Mouse (Mus musculus): ENCODE measurements at regions not wholly inside any gene's neighbourhood (a gene's known extent, or its start where the extent isn't known, plus 50 kb on each side); places are given as distances from the start of the nearest gene placed in this dataset.
A peak's percentile ranks its signal among the peaks of the same experiment; 100 is the strongest.

DNA sequence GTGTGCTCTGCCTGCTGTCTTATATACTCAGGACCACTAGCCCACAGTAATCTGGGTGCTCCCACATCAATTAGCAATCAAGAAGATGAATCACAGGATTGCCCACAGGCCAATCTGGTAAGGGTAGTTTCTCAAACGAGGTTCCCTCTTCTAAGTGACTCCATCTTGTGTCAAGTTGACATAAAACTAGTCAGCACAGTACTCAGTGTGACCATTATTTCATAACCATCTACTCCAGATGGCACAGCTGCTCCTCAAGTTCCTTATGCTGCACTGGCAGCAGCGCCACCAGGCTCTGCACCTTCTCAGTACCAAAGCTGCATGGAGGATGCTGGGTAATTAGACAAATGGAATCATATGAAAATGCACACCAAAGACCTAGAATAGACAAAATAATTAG lies 175.6 kb upstream of the B3galt2 start:
- no peak overlapping the region for H3K27ac ChIP-seq
- ATAC-seq (ENCODE audit: low FRiP score, low read depth): no peak
- H3K9me3 ChIP-seq: no peaks in the 10 kb centered on the region
- no peaks in the 10 kb centered on the region for H3K4me1 ChIP-seq
- no peak overlapping the region for H3K9ac ChIP-seq
- WGBS: 58% methylated on average over 2 of the region's 2 CpGs
- no peaks in the 10 kb centered on the region for H3K36me3 ChIP-seq
- H3K27me3 ChIP-seq: no peaks in the 10 kb centered on the region
- H3K4me3 ChIP-seq: no peak overlapping the region
- H3K4me2 ChIP-seq (replicated peaks): no peak overlapping the region

GRCm38 (mm10) chr1:143466092-143466491 lies 174.4 kb upstream of the B3galt2 start:
- no peaks in the 10 kb centered on the region for H3K4me1 ChIP-seq
- no peak overlapping the region for H3K27ac ChIP-seq
- H3K9ac ChIP-seq: no peak overlapping the region
- no peak for ATAC-seq (ENCODE audit: low FRiP score, low read depth)
- H3K4me2 ChIP-seq (replicated peaks): no peak overlapping the region
- H3K27me3 ChIP-seq: no peaks in the 10 kb centered on the region
- H3K9me3 ChIP-seq: no peaks in the 10 kb centered on the region
- H3K36me3 ChIP-seq: no peaks in the 10 kb centered on the region
- H3K4me3 ChIP-seq: no peak overlapping the region
- WGBS: 87% methylated on average over 3 of the region's 3 CpGs

- no peak for ATAC-seq (ENCODE audit: low FRiP score, low read depth)
- H3K36me3 ChIP-seq: no peaks in the 10 kb centered on the region
- no peak overlapping the region for H3K9ac ChIP-seq
- 89% methylated on average over 2 of the region's 2 CpGs for WGBS
- H3K9me3 ChIP-seq: no peaks in the 10 kb centered on the region
- H3K27ac ChIP-seq: no peak overlapping the region
- H3K4me1 ChIP-seq: no peaks in the 10 kb centered on the region
- H3K4me2 ChIP-seq (replicated peaks): no peak overlapping the region
- no peak overlapping the region for H3K4me3 ChIP-seq
- H3K27me3 ChIP-seq: no peaks in the 10 kb centered on the region
Observed at GRCm38 (mm10) chr1:143475329-143475728, 165.1 kb upstream of the B3galt2 start.

GRCm38 (mm10) chr1:143483345-143483744 lies 157.1 kb upstream of the B3galt2 start:
- Histone ChIP-seq H3K36me3 (no peaks in the 10 kb centered on the region), H3K4me1 (no peaks in the 10 kb centered on the region), H3K9ac (no peak overlapping the region), H3K9me3 (no peaks in the 10 kb centered on the region), H3K27me3 (no peaks in the 10 kb centered on the region), H3K27ac (no peak overlapping the region), H3K4me2 (replicated peaks) (no peak overlapping the region), H3K4me3 (no peak overlapping the region)
- no peak for ATAC-seq (ENCODE audit: low FRiP score, low read depth)
- WGBS: 81% methylated on average over 4 of the region's 4 CpGs

DNA sequence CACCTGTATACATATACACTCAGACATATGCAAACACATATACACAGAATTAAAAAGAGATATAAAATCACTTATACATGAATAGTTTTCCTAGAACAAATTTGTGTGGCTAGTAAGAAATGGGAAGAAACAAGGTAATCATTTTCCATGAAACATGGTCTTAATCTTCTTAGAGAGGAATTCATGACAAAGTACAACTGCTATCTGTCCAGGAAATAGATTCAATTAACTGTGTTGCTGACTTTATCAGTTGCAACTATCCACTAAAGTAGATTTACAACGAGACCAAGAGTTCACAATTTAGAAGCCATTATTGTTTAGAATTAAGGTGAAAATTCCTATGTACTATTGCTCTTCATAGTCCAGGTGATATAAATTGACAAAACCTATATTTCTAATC lies 155.5 kb upstream of the B3galt2 start:
- Histone ChIP-seq H3K36me3 (no peaks in the 10 kb centered on the region), H3K4me3 (no peak overlapping the region), H3K4me1 (no peaks in the 10 kb centered on the region), H3K4me2 (replicated peaks) (no peak overlapping the region), H3K9ac (no peak overlapping the region), H3K9me3 (no peaks in the 10 kb centered on the region), H3K27ac (no peak overlapping the region), H3K27me3 (no peaks in the 10 kb centered on the region)
- ATAC-seq (ENCODE audit: low FRiP score, low read depth): no peak
- 83% methylated on average over 1 of the region's 1 CpGs for WGBS

DNA sequence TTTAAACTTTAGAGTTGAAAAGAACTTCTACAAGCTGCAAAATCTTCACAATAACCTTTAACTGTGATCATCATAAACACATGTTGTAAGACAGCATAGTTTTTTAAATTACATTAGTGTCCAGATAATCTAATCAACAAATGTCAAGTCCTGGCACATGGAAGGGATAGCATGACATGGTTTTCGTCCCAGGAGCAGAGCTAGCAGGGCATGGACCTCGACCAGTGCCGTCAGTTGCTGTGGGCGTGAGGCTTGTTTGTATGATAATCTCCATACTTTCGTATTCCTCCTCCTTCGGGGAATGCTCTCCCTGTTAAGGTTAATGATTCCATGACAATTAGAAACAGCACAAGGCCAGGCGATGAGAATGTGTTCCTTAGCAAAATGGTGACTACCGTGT lies 143.4 kb upstream of the B3galt2 start:
- Histone ChIP-seq H3K4me1 (no peaks in the 10 kb centered on the region), H3K36me3 (no peaks in the 10 kb centered on the region), H3K9ac (no peak overlapping the region), H3K9me3 (no peaks in the 10 kb centered on the region), H3K27ac (no peak overlapping the region), H3K4me3 (no peak overlapping the region), H3K27me3 (no peaks in the 10 kb centered on the region), H3K4me2 (replicated peaks) (no peak overlapping the region)
- ATAC-seq (ENCODE audit: low FRiP score, low read depth): no peak
- 75% methylated on average over 8 of the region's 8 CpGs for WGBS

GRCm38 (mm10) chr1:143503436-143504065 lies 136.9 kb upstream of the B3galt2 start:
- H3K4me1 ChIP-seq: peaks cover 8% of the 10 kb centered on the region; the same call in 1 of the 2 replicates
- no peaks in the 10 kb centered on the region for H3K9me3 ChIP-seq
- peak; percentile 89 for ATAC-seq (ENCODE audit: low FRiP score, low read depth)
- 28% methylated on average over 11 of the region's 11 CpGs for WGBS
- no peaks in the 10 kb centered on the region for H3K27me3 ChIP-seq
- peak overlapping the region; percentile 11; the same call in 1 of the 2 replicates for H3K4me2 ChIP-seq (replicated peaks)
- no peak overlapping the region for H3K4me3 ChIP-seq
- H3K9ac ChIP-seq: no peak overlapping the region
- no peaks in the 10 kb centered on the region for H3K36me3 ChIP-seq
- H3K27ac ChIP-seq: peak overlapping the region; percentile 22; the same call in 1 of the 2 replicates

- H3K4me2 ChIP-seq (replicated peaks): no peak overlapping the region
- WGBS: 82% methylated on average over 3 of the region's 3 CpGs
- H3K4me3 ChIP-seq: no peak overlapping the region
- no peak overlapping the region for H3K27ac ChIP-seq
- H3K36me3 ChIP-seq: no peaks in the 10 kb centered on the region
- no peak overlapping the region for H3K9ac ChIP-seq
- no peaks in the 10 kb centered on the region for H3K27me3 ChIP-seq
- ATAC-seq (ENCODE audit: low FRiP score, low read depth): no peak
- H3K4me1 ChIP-seq: peaks cover 8% of the 10 kb centered on the region; the same call in 1 of the 2 replicates
- no peaks in the 10 kb centered on the region for H3K9me3 ChIP-seq
Observed at GRCm38 (mm10) chr1:143504066-143504440, 136.4 kb upstream of the B3galt2 start.

- WGBS: 89% methylated on average over 1 of the region's 1 CpGs
- Histone ChIP-seq H3K9ac (no peak overlapping the region), H3K4me2 (replicated peaks) (no peak overlapping the region), H3K27me3 (no peaks in the 10 kb centered on the region), H3K9me3 (no peaks in the 10 kb centered on the region), H3K27ac (no peak overlapping the region), H3K36me3 (no peaks in the 10 kb centered on the region), H3K4me1 (peaks cover 8% of the 10 kb centered on the region; the same call in 1 of the 2 replicates), H3K4me3 (no peak overlapping the region)
- ATAC-seq (ENCODE audit: low FRiP score, low read depth): no peak
Observed at GRCm38 (mm10) chr1:143505318-143505717, 135.1 kb upstream of the B3galt2 start.

- no peak; the same call in 1 of the 2 replicates for ATAC-seq (ENCODE audit: low FRiP score, low read depth)
- no peak overlapping the region for H3K9ac ChIP-seq
- no peaks in the 10 kb centered on the region for H3K4me1 ChIP-seq
- no peaks in the 10 kb centered on the region for H3K36me3 ChIP-seq
- H3K9me3 ChIP-seq: no peaks in the 10 kb centered on the region
- 73% methylated on average over 6 of the region's 6 CpGs for WGBS
- no peak overlapping the region for H3K4me3 ChIP-seq
- no peak overlapping the region for H3K4me2 ChIP-seq (replicated peaks)
- H3K27ac ChIP-seq: no peak overlapping the region
- no peaks in the 10 kb centered on the region for H3K27me3 ChIP-seq
Observed at GRCm38 (mm10) chr1:143523831-143524521, 116.5 kb upstream of the B3galt2 start.

DNA sequence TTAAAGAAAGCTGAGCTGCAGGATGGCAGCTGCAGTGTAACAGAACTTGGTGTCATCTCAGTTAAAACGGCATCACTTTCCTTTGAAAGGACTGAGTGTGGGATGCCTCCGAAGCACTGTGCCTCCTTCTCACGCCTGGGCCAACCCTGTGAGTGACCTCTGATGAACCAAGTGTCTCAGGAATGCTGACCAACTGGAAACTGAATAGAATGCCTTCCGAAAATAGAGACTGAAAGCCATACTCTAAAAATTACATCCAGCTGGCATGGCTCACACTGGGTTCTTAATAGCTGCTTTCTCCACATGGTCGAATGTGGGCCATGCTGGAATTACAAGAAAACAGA lies 116.0 kb upstream of the B3galt2 start:
- H3K4me3 ChIP-seq: no peak overlapping the region
- ATAC-seq (ENCODE audit: low FRiP score, low read depth): peak; percentile 88
- H3K36me3 ChIP-seq: no peaks in the 10 kb centered on the region
- H3K4me1 ChIP-seq: no peaks in the 10 kb centered on the region
- no peaks in the 10 kb centered on the region for H3K27me3 ChIP-seq
- H3K9ac ChIP-seq: no peak overlapping the region
- WGBS: 51% methylated on average over 5 of the region's 5 CpGs
- no peaks in the 10 kb centered on the region for H3K9me3 ChIP-seq
- no peak overlapping the region for H3K4me2 ChIP-seq (replicated peaks)
- H3K27ac ChIP-seq: no peak overlapping the region

GRCm38 (mm10) chr1:143540223-143540622 lies 100.2 kb upstream of the B3galt2 start:
- Histone ChIP-seq H3K36me3 (no peaks in the 10 kb centered on the region), H3K27ac (no peak overlapping the region), H3K4me1 (no peaks in the 10 kb centered on the region), H3K9ac (no peak overlapping the region), H3K4me3 (no peak overlapping the region), H3K27me3 (no peaks in the 10 kb centered on the region), H3K4me2 (replicated peaks) (no peak overlapping the region), H3K9me3 (no peaks in the 10 kb centered on the region)
- 75% methylated on average over 2 of the region's 2 CpGs for WGBS
- no peak for ATAC-seq (ENCODE audit: low FRiP score, low read depth)

DNA sequence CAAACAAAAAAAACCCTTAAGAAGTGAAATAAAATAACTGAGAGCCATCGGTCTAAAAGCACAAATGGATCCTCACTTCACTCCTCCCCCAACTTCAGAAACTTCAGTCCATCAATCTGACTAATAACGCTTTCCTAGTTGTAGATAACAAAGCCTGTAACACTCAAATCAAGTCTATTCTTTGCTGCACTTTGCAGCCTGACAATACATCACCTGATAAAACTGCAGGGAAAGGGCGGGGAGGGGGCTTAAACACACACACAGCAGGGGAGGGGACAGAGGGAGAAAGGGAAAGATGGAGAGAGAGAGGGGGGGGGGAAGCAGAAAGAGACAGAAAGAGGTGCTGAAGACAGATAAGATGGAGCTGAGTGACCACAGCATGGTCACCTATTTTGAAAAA lies 99.8 kb upstream of the B3galt2 start:
- H3K4me1 ChIP-seq: no peaks in the 10 kb centered on the region
- H3K36me3 ChIP-seq: no peaks in the 10 kb centered on the region
- no peaks in the 10 kb centered on the region for H3K9me3 ChIP-seq
- no peak overlapping the region for H3K27ac ChIP-seq
- WGBS: 58% methylated on average over 3 of the region's 3 CpGs
- no peaks in the 10 kb centered on the region for H3K27me3 ChIP-seq
- ATAC-seq (ENCODE audit: low FRiP score, low read depth): no peak
- H3K4me3 ChIP-seq: no peak overlapping the region
- no peak overlapping the region for H3K4me2 ChIP-seq (replicated peaks)
- H3K9ac ChIP-seq: no peak overlapping the region
